Mouse (Mus musculus) heart, embryonic 13.5 days (tissue): Measurements from ENCODE around the gene Minpp1. TPM values are rescaled to one million over a fixed set of nuclear protein-coding genes. Genes with fewer than 3 reads are reported as not detected.
"Not testable (repeated sequence)": the region's sequence is repeated elsewhere in the genome, so short reads cannot be mapped to it uniquely, and the experiment has no call there.

Source experiments
- ATAC-seq: fragments of 200-750 bp; cut with Nextera tagmentation; 2 replicates; pipeline ENCODE4 v1.8.0; 2017; ENCODE audit warnings: moderate TSS enrichment; ENCODE audit not compliant: insufficient number of reproducible peaks, low FRiP score, low TSS enrichment; ENCODE audit errors: extremely low read depth
- H3K27ac ChIP-seq: fragments of 300-500 bp; sonication (generic); replicated peaks from 2 replicates; pipeline ENCODE4 v1.5.1; 2015; ENCODE audit warnings: moderate library complexity, mild to moderate bottlenecking, inconsistent platforms
- H3K27me3 ChIP-seq: fragments of 300-500 bp; sonication (generic); replicated peaks from 2 replicates; pipeline ENCODE4 v1.6.1; 2015; ENCODE audit warnings: mild to moderate bottlenecking, inconsistent platforms
- H3K36me3 ChIP-seq: fragments of 300-500 bp; sonication (generic); 2 replicates; pipeline ENCODE4 v1.6.1; 2015; ENCODE audit warnings: mild to moderate bottlenecking, inconsistent platforms
- H3K4me1 ChIP-seq: fragments of 300-500 bp; sonication (generic); 2 replicates; pipeline ENCODE4 v1.6.1; 2015; ENCODE audit warnings: inconsistent platforms
- H3K4me2 ChIP-seq: fragments of 300-500 bp; sonication (generic); 2 replicates; pipeline ENCODE4 v1.6.1; 2015; ENCODE audit warnings: inconsistent platforms, mild to moderate bottlenecking, moderate library complexity
- H3K4me3 ChIP-seq: fragments of 300-500 bp; sonication (generic); 2 replicates; pipeline ENCODE4 v1.5.1; 2015; ENCODE audit warnings: moderate library complexity, mild to moderate bottlenecking, inconsistent platforms
- H3K9ac ChIP-seq: fragments of 300-500 bp; sonication (generic); 2 replicates; pipeline ENCODE4 v1.6.1; 2015; ENCODE audit warnings: inconsistent platforms, mild to moderate bottlenecking, moderate library complexity
- H3K9me3 ChIP-seq: fragments of 300-500 bp; sonication (generic); 2 replicates; pipeline ENCODE4 v1.6.1; 2016; ENCODE audit warnings: inconsistent platforms
- WGBS: fragments of 180-500 bp; shearing (Covaris S2); methylation state at CpG from one replicate; pipeline ENCODE4 v1.1.7; 2015; ENCODE audit warnings: mixed read lengths; 5-methylcytosine and 5-hydroxymethylcytosine counted together
- polyA plus RNA-seq: library from polyadenylated mRNA; unstranded; fragments of >200 nt; fragmentation: Nextera tagmentation; extraction: Ambion mirVana; gene quantifications from 2 replicates; pipeline ENCODE4 v1.2.1, GENCODE M21; 2015

The Minpp1 gene
- polyA plus RNA-seq, 1 experiment from 2014 or later, result 56.5 TPM

DNA sequence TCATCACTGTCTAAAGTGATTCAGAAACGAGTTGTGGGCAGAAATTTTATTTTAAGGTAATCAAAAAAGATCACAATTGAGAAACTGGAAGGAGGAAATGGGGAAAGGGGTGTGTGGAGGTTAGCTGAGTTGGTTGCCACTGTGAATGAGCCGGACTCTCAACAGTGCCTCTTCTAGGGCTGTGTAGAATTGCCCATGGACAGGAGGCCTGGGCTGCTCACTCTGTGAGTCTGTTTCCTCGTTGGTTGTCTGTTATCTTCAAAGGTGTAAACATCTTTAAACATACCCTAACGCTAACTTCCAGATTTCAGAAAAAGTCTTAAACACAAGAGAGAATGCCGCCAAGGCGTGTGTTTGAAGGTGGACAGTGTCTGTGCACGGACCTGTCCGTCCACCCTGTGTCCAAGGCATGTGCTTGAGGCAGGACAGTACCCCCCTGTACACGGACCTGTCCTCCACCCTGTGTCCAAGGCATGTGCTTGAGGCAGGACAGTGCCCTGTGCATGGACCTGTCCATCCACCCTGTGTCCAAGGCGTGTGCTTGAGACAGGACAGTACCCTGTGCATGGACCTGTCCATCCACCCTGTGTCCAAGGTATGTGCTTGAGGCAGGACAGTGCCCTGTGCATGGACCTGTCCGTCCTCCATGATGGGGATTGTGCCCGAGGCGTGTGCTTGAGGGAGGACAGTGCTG is 14.9 kb upstream of the Minpp1 start:
- Histone ChIP-seq H3K9me3 (no peaks in the 10 kb centered on the region), H3K27ac (no peak overlapping the region), H3K4me1 (no peaks in the 10 kb centered on the region), H3K4me2 (no peak overlapping the region), H3K36me3 (no peaks in the 10 kb centered on the region), H3K4me3 (no peak overlapping the region), H3K9ac (no peak overlapping the region), H3K27me3 (0 out of 2 replicates have a peak, but pooled peaks cover 3% of the 10 kb centered on the region)
- no peak; the same call in 1 of the 2 replicates for ATAC-seq
- WGBS, result 80% methylated on average over 13 of the region's 13 CpGs

GRCm38 (mm10) chr19:32476016-32476711 is 9.4 kb upstream of the Minpp1 start:
- H3K27me3 ChIP-seq, result no peaks in the 10 kb centered on the region
- ATAC-seq, result no peak
- 50% methylated on average over 12 of the region's 12 CpGs for WGBS
- H3K9me3 ChIP-seq, result no peaks in the 10 kb centered on the region
- H3K4me1 ChIP-seq, result peaks cover 4% of the 10 kb centered on the region; the same call in 1 of the 2 replicates
- no peak overlapping the region for H3K4me3 ChIP-seq
- no peak overlapping the region for H3K4me2 ChIP-seq
- H3K9ac ChIP-seq, result no peak overlapping the region
- no peaks in the 10 kb centered on the region for H3K36me3 ChIP-seq
- no peak overlapping the region for H3K27ac ChIP-seq

DNA sequence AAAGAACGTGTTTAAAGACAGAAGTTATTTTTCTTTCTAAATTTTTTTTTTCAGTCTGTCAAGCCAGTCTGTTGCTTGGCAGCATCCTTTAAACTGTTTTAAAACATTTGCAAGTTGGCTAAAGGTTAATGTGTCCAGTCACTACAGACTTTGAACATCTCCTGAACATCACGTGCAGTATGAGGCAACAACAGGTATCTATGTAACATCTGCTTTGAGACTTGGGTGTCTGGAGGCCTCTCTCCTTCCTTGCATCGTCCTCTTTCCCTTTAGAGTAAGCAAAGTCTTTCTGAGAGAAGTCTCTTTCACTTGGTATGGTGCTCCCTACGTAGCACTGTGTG is 8.9 kb upstream of the Minpp1 start:
- H3K27me3 ChIP-seq, result no peaks in the 10 kb centered on the region
- peaks cover 9% of the 10 kb centered on the region; the same call in 1 of the 2 replicates for H3K4me1 ChIP-seq
- no peak overlapping the region for H3K9ac ChIP-seq
- H3K9me3 ChIP-seq, result no peaks in the 10 kb centered on the region
- no peaks in the 10 kb centered on the region for H3K36me3 ChIP-seq
- H3K4me2 ChIP-seq, result no peak overlapping the region
- ATAC-seq, result no peak
- H3K27ac ChIP-seq, result no peak overlapping the region
- WGBS, result 71% methylated on average over 4 of the region's 4 CpGs
- no peak overlapping the region for H3K4me3 ChIP-seq

DNA sequence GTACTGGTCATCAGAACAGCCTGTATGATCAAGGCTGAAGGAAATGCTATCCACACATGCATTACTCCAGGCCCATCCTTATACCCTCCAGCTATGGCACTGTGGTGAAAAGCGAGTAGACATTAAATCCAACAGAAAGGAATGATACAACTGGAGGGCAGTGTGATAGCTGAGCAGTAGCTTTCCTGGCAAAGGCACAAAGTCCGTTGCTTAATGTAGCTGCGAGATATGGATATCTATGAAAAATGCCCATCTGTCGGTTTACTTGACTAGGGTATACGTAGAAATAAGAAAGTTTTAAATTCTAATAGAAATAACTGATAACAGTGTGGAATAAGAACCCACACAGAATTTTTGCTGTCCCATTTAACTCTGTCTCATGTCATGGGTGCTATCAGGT is 5.3 kb upstream of the Minpp1 start:
- no peak overlapping the region for H3K27ac ChIP-seq
- no peak overlapping the region for H3K4me3 ChIP-seq
- H3K9me3 ChIP-seq, result no peaks in the 10 kb centered on the region
- 74% methylated on average over 5 of the region's 5 CpGs for WGBS
- H3K36me3 ChIP-seq, result no peaks in the 10 kb centered on the region
- ATAC-seq, result no peak
- no peak overlapping the region for H3K9ac ChIP-seq
- no peak overlapping the region for H3K4me2 ChIP-seq
- H3K27me3 ChIP-seq, result no peaks in the 10 kb centered on the region
- peaks cover 15% of the 10 kb centered on the region for H3K4me1 ChIP-seq

DNA sequence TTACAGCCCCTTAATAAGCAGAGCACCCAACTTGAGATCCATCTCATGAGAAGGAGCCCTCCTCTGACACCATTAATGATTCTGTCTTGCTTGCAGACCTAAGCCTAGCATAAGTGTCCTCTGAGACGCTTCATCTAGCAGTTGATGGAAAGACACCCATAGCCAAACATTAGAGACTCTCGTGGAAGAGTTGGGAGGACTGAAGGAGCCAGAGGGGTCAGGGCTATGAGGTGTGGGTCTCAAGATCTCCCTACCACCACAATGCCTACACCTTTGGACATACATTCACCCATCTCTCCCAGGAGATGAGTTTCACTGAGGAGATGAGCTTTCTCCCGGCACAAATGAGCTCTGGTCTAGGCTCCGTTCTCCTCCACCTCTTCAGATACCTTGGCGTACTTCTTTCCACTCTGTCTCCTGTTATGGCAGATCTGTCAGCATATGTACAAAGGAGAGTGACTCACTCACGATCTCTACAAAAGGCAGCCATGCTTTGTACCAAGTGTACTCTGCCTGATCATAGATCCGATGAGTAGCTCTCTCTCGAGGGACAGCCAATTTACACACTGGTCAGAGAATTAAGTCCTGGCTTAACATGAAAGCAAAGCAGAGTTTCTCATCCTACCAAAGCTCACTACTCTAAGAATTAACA is 4.7 kb upstream of the Minpp1 start:
- no peak for ATAC-seq
- no peak overlapping the region for H3K4me2 ChIP-seq
- WGBS, result 75% methylated on average over 8 of the region's 8 CpGs

GRCm38 (mm10) chr19:32481511-32481910 is 4.1 kb upstream of the Minpp1 start:
- 21% methylated on average over 4 of the region's 4 CpGs for WGBS

More for the DNA sequence above, 4.7 kb upstream of the Minpp1 start:
- H3K27me3 ChIP-seq, result no peaks in the 10 kb centered on the region
- H3K9ac ChIP-seq, result no peak overlapping the region
- H3K27ac ChIP-seq, result no peak overlapping the region
- no peaks in the 10 kb centered on the region for H3K36me3 ChIP-seq
- peaks cover 15% of the 10 kb centered on the region for H3K4me1 ChIP-seq
- no peaks in the 10 kb centered on the region for H3K9me3 ChIP-seq
- H3K4me3 ChIP-seq, result no peak overlapping the region

DNA sequence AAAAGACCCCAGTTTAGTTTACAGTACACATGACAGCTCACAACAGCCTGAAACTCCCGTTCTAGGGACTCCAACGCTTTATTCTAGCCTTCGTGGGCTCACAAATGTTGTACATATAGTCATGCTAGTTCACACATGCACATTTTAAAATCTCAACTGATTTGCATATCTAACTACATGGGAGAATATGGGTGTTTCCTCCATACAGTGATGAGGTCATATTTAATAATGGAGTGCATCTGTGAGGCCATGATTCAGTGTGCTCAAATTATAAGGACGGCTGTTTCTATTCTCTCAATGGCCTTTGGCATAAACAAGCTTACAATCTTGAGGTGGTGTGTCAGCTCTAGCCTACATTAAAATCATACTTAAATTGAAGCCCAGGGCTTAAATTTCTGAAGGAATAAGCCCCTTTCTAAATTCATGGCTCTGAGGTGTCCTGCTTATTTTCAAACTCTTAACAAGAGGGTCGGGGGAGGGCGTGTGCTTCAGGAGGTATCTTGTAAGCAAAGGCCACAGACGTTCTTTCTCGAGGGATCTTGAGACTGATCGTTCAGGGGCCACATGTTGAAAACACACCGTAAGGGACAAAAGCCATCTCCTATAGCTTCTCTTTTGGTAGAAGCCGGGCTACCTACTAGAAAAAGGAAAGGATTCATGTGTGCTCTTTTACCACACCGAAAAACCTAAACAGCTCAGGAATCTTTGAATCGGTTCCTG is 468 bp upstream of the Minpp1 start:
- no peak for ATAC-seq
- H3K36me3 ChIP-seq, result no peaks in the 10 kb centered on the region
- no peaks in the 10 kb centered on the region for H3K27me3 ChIP-seq
- peak overlapping the region; percentile 76 for H3K4me2 ChIP-seq
- peaks cover 41% of the 10 kb centered on the region for H3K4me1 ChIP-seq
- WGBS, result 18% methylated on average over 13 of the region's 13 CpGs
- peak overlapping the region; percentile 92 for H3K9ac ChIP-seq
- no peaks in the 10 kb centered on the region for H3K9me3 ChIP-seq
- H3K4me3 ChIP-seq, result peak overlapping the region; percentile 87
- H3K27ac ChIP-seq, result peak overlapping the region; percentile 92

More at GRCm38 (mm10) chr19:32481511-32481910, 4.1 kb upstream of the Minpp1 start:
- H3K27ac ChIP-seq, result no peak overlapping the region
- ATAC-seq, result no peak
- H3K9me3 ChIP-seq, result no peaks in the 10 kb centered on the region
- H3K4me1 ChIP-seq, result peaks cover 16% of the 10 kb centered on the region
- no peak overlapping the region for H3K4me3 ChIP-seq
- H3K9ac ChIP-seq, result no peak overlapping the region
- no peaks in the 10 kb centered on the region for H3K36me3 ChIP-seq
- no peak overlapping the region for H3K4me2 ChIP-seq
- no peaks in the 10 kb centered on the region for H3K27me3 ChIP-seq

GRCm38 (mm10) chr19:32486106-32486724 is 646 bp downstream of the Minpp1 start:
- H3K36me3 ChIP-seq, H3K9me3 ChIP-seq, H3K27me3 ChIP-seq: not testable (repeated sequence)
- WGBS, result under 1% methylated on average over 47 of the region's 47 CpGs
- peak overlapping the region; percentile 92 for H3K9ac ChIP-seq
- H3K27ac ChIP-seq, result peak overlapping the region; percentile 92
- H3K4me3 ChIP-seq, result peak overlapping the region; percentile 87
- ATAC-seq, result peak; percentile 77; the same call in 1 of the 2 replicates
- peak overlapping the region; percentile 76 for H3K4me2 ChIP-seq
- peaks cover 36% of the 10 kb centered on the region for H3K4me1 ChIP-seq

DNA sequence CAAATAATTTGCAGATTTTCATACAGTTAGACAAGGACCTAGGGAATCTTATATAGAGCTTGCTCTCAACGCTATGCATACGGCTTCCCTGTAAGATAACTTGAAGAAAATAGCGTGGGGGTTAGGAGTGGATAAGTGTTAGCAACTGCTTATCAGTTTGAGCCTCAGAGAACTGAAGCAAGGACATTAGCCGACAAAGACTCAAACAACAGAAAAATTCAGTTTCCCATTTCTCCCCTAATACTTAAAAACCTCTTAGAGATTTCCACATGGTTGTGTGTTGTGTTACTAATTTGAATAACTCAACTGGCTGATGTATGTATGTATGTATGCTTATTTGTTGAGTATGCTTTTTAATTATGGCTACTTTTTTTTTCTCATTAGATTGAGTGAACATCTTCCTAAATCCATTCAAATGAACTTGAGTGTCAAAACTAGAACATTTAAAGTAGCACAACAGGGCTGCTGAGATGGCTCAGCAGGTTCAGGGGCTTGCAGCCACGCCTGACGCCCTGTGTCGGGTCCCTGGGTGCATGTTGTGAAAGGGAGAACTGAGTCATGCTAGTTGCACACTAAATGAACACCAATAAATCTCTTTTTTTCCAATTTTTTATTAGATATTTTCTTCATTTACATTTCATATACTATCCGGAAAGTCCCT is 2.2 kb downstream of the Minpp1 start:
- Histone ChIP-seq H3K27me3 (no peaks in the 10 kb centered on the region), H3K27ac (no peak overlapping the region), H3K9ac (peak overlapping the region; percentile 92), H3K36me3 (peaks cover 15% of the 10 kb centered on the region), H3K4me3 (peak overlapping the region; percentile 87), H3K4me2 (peak overlapping the region; percentile 76), H3K9me3 (no peaks in the 10 kb centered on the region), H3K4me1 (peaks cover 32% of the 10 kb centered on the region)
- WGBS, result 53% methylated on average over 8 of the region's 8 CpGs
- ATAC-seq, result no peak

DNA sequence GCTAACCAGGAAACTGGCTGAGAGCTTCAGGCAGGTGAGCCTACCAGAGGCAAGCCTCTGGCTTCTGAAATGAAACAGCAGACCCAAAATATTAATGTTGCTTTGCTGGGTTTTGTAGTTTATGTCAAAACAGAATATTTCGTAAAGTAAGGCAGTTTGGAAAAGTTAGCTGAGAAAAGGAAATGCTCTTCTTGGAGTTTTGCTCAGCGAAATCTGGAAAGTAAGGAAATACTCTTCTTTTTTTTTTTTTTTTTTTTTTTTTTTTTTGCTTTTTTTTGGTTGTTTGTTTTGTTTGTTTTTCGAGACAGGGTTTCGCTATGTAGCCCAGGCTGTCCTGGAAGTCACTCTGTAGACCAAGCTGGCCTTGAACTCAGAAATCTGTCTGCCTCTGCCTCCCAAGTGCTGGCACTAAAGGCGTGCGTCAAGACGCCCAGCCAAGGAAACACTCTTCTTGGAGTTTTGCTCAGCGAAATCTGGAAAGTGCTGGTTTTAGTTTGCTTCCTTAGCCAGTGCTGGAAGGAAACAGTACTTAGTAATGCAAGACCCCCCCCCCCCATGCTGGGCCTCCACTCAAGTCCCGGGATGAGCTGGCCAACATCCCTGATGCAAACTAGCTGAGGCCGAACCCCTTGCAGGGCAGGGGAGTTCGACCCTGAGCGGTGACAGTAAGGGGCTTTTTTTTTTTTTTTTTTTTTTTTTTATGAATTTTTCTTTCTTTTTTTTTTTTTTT is 3.8 kb downstream of the Minpp1 start:
- no peak for ATAC-seq
- H3K4me2 ChIP-seq, result no peak overlapping the region
- no peaks in the 10 kb centered on the region for H3K9me3 ChIP-seq
- no peak overlapping the region for H3K4me3 ChIP-seq
- peaks cover 30% of the 10 kb centered on the region for H3K36me3 ChIP-seq
- H3K9ac ChIP-seq, result no peak overlapping the region
- WGBS, result 88% methylated on average over 12 of the region's 12 CpGs
- no peak overlapping the region for H3K27ac ChIP-seq
- peaks cover 32% of the 10 kb centered on the region for H3K4me1 ChIP-seq
- H3K27me3 ChIP-seq, result no peaks in the 10 kb centered on the region
